ENCODE assay signal across 19 mouse cellular contexts in the genomic region with DNA sequence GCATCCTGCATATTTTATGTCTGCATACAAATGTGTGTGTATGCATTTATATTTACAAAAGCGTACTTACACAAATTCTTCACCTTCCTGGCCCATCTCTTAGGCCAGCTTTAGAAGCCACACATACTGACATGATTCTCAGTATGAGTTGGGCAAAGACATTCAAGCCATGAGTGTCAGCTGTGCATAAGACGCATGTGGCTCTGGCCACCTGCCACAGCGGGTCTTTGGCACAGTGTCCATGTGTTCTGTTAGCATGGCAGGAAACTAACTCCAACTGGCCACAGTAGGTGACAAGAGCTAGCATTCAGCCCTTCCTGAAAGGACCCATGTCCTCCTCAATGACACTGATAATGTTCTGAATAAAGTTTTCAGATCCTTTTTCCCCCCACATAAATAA. TPM values are rescaled to one million over a fixed set of nuclear protein-coding genes. Genes with fewer than 3 reads are reported as not detected.
A peak's percentile ranks its signal among the peaks of the same experiment; 100 is the strongest.
DNase-seq lines count a peak whose midpoint lies in the region; ATAC-seq and TF ChIP-seq lines count a peak whose summit lies in the region.
"Had no signal": no experiment of that assay in that cellular context is flagged by ENCODE, and none has a peak within 500 bp of the region (broad histone marks: within the 10 kb centered on the region; RNA-seq: fewer than 3 reads in every experiment).

No protein-coding gene starts in this region.

- H3K27ac ChIP-seq in gastrocnemius, adult 2 months, result no peak overlapping the region
- no peak overlapping the region for H3K27ac ChIP-seq in hindbrain, postnatal 0 days
- no peak overlapping the region for H3K27ac ChIP-seq in hindbrain, embryonic 12.5 days
- H3K27ac ChIP-seq: heart, adult 2 months; heart, embryonic 15.5 days; liver, embryonic 12.5 days; neural tube, embryonic 15.5 days had no signal

- no peaks in the 10 kb centered on the region for H3K36me3 ChIP-seq in hindbrain, postnatal 0 days (ENCODE audit: insufficient read depth, low read length)
- no peaks in the 10 kb centered on the region for H3K36me3 ChIP-seq in hindbrain, embryonic 12.5 days
- H3K36me3 ChIP-seq: embryonic facial prominence, embryonic 12.5 days; G1E; heart, embryonic 15.5 days; liver, embryonic 12.5 days; neural tube, embryonic 15.5 days had no signal

- H3K9ac ChIP-seq in hindbrain, postnatal 0 days (replicated peaks; ENCODE audit: low read length), result no peak overlapping the region
- H3K9ac ChIP-seq in hindbrain, embryonic 12.5 days, result no peak overlapping the region
- H3K9ac ChIP-seq: embryonic facial prominence, embryonic 12.5 days; heart, embryonic 15.5 days; liver, embryonic 12.5 days; lung, embryonic 14.5 days; neural tube, embryonic 15.5 days had no signal

- H3K27me3 ChIP-seq in hindbrain, postnatal 0 days (ENCODE audit: insufficient read depth, low read length), result no peaks in the 10 kb centered on the region
- no peaks in the 10 kb centered on the region for H3K27me3 ChIP-seq in hindbrain, embryonic 12.5 days
- H3K27me3 ChIP-seq: embryonic facial prominence, embryonic 12.5 days; heart, embryonic 15.5 days; liver, embryonic 12.5 days; neural tube, embryonic 15.5 days had no signal

- no peak overlapping the region for H3K4me2 ChIP-seq in hindbrain, postnatal 0 days (ENCODE audit: low read depth, low read length)
- H3K4me2 ChIP-seq in hindbrain, embryonic 12.5 days (replicated peaks), result no peak overlapping the region
- H3K4me2 ChIP-seq: embryonic facial prominence, embryonic 12.5 days; heart, embryonic 15.5 days; liver, embryonic 12.5 days; lung, embryonic 14.5 days; midbrain, embryonic 11.5 days; neural tube, embryonic 15.5 days had no signal

- WGBS in hindbrain, postnatal 0 days, result 54% methylated on average over 3 of the region's 3 CpGs
- WGBS in hindbrain, embryonic 12.5 days, result 89% methylated on average over 3 of the region's 3 CpGs

- DNase-seq in adrenal gland, postnatal 25 days, result peak; percentile 10
- DNase-seq in adrenal gland, postnatal 14 days, result no peak
- DNase-seq in gastrocnemius, adult 2 months, result peak; percentile 38
- DNase-seq in gastrocnemius, postnatal 36 days, result no peak
- DNase-seq in hindbrain, postnatal 0 days (ENCODE audit: low spot score), result peak; percentile 76
- DNase-seq in cerebellum, postnatal 10 days, result peak; percentile 98 to 99
- DNase-seq: heart, adult 2 months; layer of hippocampus, postnatal 36 days; lung, embryonic 14.5 days; thymus, postnatal 4 days had no signal

- H3K4me1 ChIP-seq in hindbrain, postnatal 0 days (ENCODE audit: insufficient read depth, low read length), result no peaks in the 10 kb centered on the region
- H3K4me1 ChIP-seq in hindbrain, embryonic 12.5 days, result no peaks in the 10 kb centered on the region; the same call in 1 of the 2 replicates
- H3K4me1 ChIP-seq: heart, embryonic 15.5 days; liver, embryonic 12.5 days had no signal

- H3K9me3 ChIP-seq in hindbrain, postnatal 0 days (ENCODE audit: low read length), result no peaks in the 10 kb centered on the region
- H3K9me3 ChIP-seq in hindbrain, embryonic 12.5 days (replicated peaks), result no peaks in the 10 kb centered on the region; the same call in 1 of the 2 replicates
- H3K9me3 ChIP-seq: embryonic facial prominence, embryonic 12.5 days; heart, embryonic 15.5 days; liver, embryonic 12.5 days; neural tube, embryonic 15.5 days had no signal

- no peak for TF ChIP-seq CTCF in gastrocnemius, adult 2 months (IDR thresholded peaks at IDR 0.05)
- TF ChIP-seq CTCF in hindbrain, postnatal 0 days (IDR thresholded peaks at IDR 0.05; ENCODE audit: low read depth), result no peak

- intact Hi-C loops in gastrocnemius, adult 2 months (cut with DNase I), result no loop called here
- intact Hi-C loops in gastrocnemius, postnatal 36 days (cut with DNase I), result no loop called here

- ATAC-seq in hindbrain, postnatal 0 days, result peak; percentile 73; the same call in 1 of the 2 replicates
- ATAC-seq in hindbrain, embryonic 12.5 days (ENCODE audit: low FRiP score), result no peak
- no peak for ATAC-seq in granulocyte monocyte progenitor cell, adult 5-6 weeks (replicated peaks; ENCODE audit: poor library complexity, severe bottlenecking)
- ATAC-seq: CD4-positive, CD25-positive, alpha-beta regulatory T cell, adult 4 months; liver, embryonic 12.5 days had no signal

- no peak overlapping the region for H3K4me3 ChIP-seq in gastrocnemius, adult 2 months
- H3K4me3 ChIP-seq in hindbrain, postnatal 0 days (ENCODE audit: low read length), result no peak overlapping the region
- H3K4me3 ChIP-seq in hindbrain, embryonic 12.5 days, result no peak overlapping the region
- H3K4me3 ChIP-seq: embryonic facial prominence, embryonic 12.5 days; heart, adult 2 months; heart, embryonic 15.5 days; liver, embryonic 12.5 days; neural tube, embryonic 15.5 days had no signal

RNA-seq across cellular contexts. Expression of gene Mbnl2, which starts 49.8 kb away (rescaled TPM):
- 202 and 226 TPM in 2 replicates for total RNA-seq in adrenal gland, postnatal 25 days (2021)
- total RNA-seq in adrenal gland, postnatal 14 days (2021), result 206 and 223 TPM in 2 replicates
- total RNA-seq in gastrocnemius, adult 2 months (2021), result 100 to 1,000 TPM; 282 to 352 TPM
- 100 to 1,000 TPM; 312 to 318 TPM for total RNA-seq in gastrocnemius, postnatal 36 days (2021)
- 56.1 and 78.3 TPM in 2 replicates for total RNA-seq in hindbrain, postnatal 0 days (2014; rRNA removed)
- polyA plus RNA-seq in hindbrain, postnatal 0 days (2015; fragmentation: Nextera tagmentation; extraction: Ambion mirVana), result 28.6 and 28.9 TPM in 2 replicates
- polyA plus RNA-seq in hindbrain, embryonic 12.5 days (2016; fragmentation: Nextera tagmentation; extraction: Ambion mirVana), result 47.2 and 60.3 TPM in 2 replicates
- 55.0 and 74.3 TPM in 2 replicates for total RNA-seq in granulocyte monocyte progenitor cell, adult 5-6 weeks (2014; fragmentation: Nextera tagmentation)
- total RNA-seq in granulocyte monocyte progenitor cell, adult 5-6 weeks (2017), result 66.8 and 83.5 TPM in 2 replicates

Comparison
In these comparisons a context has a peak if more than half of its experiments do, and no peak if none do; other contexts are left out.
1. DNase-seq: peak in adrenal gland, postnatal 25 days (single experiment), gastrocnemius, adult 2 months (single experiment), hindbrain, postnatal 0 days (single experiment) and cerebellum, postnatal 10 days (2 of 2); none in adrenal gland, postnatal 14 days (single experiment) and gastrocnemius, postnatal 36 days (0 of 2).